Mouse (Mus musculus) urinary bladder, postnatal 14 days (tissue): ENCODE measurements around the gene Strada.

Source experiments
- DNase-seq: peaks from one replicate; pipeline ENCODE4 v3.0.0; 2021; ENCODE audit warnings: low spot score

Gene Strada

GRCm38 (mm10) chr11:106187326-106187725 lies 14.6 kb downstream of the Strada start:
- no peak for DNase-seq

- no peak for DNase-seq
Measured at GRCm38 (mm10) chr11:106180449-106180801, 21.5 kb downstream of the Strada start.

- DNase-seq: no peak
Measured at GRCm38 (mm10) chr11:106179711-106180448, 22.1 kb downstream of the Strada start.

- no peak for DNase-seq
Measured at GRCm38 (mm10) chr11:106178036-106178782, 23.8 kb downstream of the Strada start.

GRCm38 (mm10) chr11:106176372-106176771 lies 25.6 kb downstream of the Strada start:
- no peak for DNase-seq

GRCm38 (mm10) chr11:106175081-106175480 lies 26.9 kb downstream of the Strada start:
- DNase-seq: no peak

- no peak for DNase-seq
Measured at GRCm38 (mm10) chr11:106174372-106174771, 27.6 kb downstream of the Strada start.

- no peak for DNase-seq
Measured at GRCm38 (mm10) chr11:106173228-106173627, 28.7 kb downstream of the Strada start.

GRCm38 (mm10) chr11:106170807-106171206 lies 31.2 kb downstream of the Strada start:
- no peak for DNase-seq

GRCm38 (mm10) chr11:106167435-106167834 lies 34.5 kb downstream of the Strada start:
- DNase-seq: no peak

GRCm38 (mm10) chr11:106164601-106165180 lies 37.3 kb downstream of the Strada start:
- no peak for DNase-seq

- DNase-seq: no peak
Measured at GRCm38 (mm10) chr11:106163546-106163945, 38.4 kb downstream of the Strada start.

GRCm38 (mm10) chr11:106162237-106162636 lies 39.7 kb downstream of the Strada start:
- no peak for DNase-seq

GRCm38 (mm10) chr11:106160841-106161721 lies 40.9 kb downstream of the Strada start, which contains the start of the genes Gm10840 and Limd2:
Gene Gm10840, plus strand, starts transcription at chr11:106160850.
Gene Limd2, minus strand, starts transcription at chr11:106160860.
- DNase-seq: no peak

- peak; percentile 69 for DNase-seq
Measured at GRCm38 (mm10) chr11:106159921-106160840, 41.8 kb downstream of the Strada start.

GRCm38 (mm10) chr11:106159216-106159920 lies 42.6 kb downstream of the Strada start:
- peak; percentile 31 for DNase-seq

GRCm38 (mm10) chr11:106158930-106159215 lies 43.1 kb downstream of the Strada start:
- no peak for DNase-seq

GRCm38 (mm10) chr11:106158081-106158929 lies 43.7 kb downstream of the Strada start:
- DNase-seq: no peak

GRCm38 (mm10) chr11:106157154-106157553 lies 44.8 kb downstream of the Strada start:
- DNase-seq: no peak
